In the genomic region with DNA sequence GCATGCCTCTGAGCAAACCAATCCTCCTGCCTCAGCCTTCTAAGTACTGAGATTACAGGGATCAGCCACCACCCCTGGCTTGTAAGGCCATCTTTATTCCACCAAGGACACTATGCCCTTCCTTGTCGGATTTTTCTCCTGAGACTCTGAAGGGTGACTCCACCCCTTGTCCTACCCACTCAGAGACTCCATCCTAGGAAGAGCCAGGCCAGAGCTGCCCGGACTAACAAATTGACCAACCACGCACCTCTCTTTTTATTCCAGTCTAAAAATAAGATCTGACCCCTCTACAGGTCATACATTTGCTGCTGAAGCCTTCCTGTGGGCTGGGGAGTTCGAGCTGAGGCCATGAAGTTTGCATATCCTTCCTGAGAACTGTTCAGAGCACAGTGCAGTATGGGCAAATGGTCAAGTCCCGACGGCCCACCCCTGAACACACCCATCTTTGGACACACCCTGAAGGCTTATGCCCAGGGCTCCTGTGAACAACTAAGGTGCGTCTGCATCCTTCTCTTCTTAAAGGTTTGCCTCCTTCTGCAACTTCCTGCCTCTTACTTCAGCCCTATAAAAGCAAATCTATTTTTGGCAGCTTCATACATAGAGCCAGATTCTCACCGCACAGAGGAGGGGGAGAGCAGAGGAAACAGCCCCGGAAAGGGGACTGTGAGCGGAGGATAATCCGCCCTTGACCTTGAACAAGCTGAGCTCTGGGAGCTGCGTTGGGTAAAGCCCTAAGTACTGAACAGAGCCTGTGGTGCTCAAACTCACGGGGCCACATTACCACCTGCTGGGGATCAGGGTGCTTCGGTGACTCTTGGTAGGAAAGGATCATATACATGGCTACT, we compare ENCODE assay signal across 15 mouse cellular contexts. TPM values are rescaled to one million over a fixed set of nuclear protein-coding genes. Genes with fewer than 3 reads are reported as not detected.
DNase-seq lines count a peak whose midpoint lies in the region; TF ChIP-seq lines count a peak whose summit lies in the region.
"Had no signal": no experiment of that assay in that cellular context is flagged by ENCODE, and none has a peak within 500 bp of the region (broad histone marks: within the 10 kb centered on the region; RNA-seq: fewer than 3 reads in every experiment).

No protein-coding gene starts in this region.

- no peak overlapping the region for H3K4me3 ChIP-seq in layer of hippocampus, adult 2 months
- no peak overlapping the region for H3K4me3 ChIP-seq in heart, embryonic 10.5 days
- no peak overlapping the region for H3K4me3 ChIP-seq in cerebellum, adult 2 months (replicated peaks; ENCODE audit: insufficient read depth, low read depth, low read length)
- H3K4me3 ChIP-seq: hindbrain, embryonic 12.5 days; midbrain, embryonic 13.5 days had no signal

- peaks cover 7% of the 10 kb centered on the region; the same call in 1 of the 2 replicates for H3K36me3 ChIP-seq in heart, embryonic 10.5 days

- TF ChIP-seq CTCF in layer of hippocampus, adult 2 months (conservative IDR thresholded peaks at IDR 0.05), result no peak
- no peak for TF ChIP-seq CTCF in cerebellum, adult 2 months (IDR thresholded peaks at IDR 0.05; ENCODE audit: borderline replicate concordance, insufficient read depth, low read depth, low read length)

- no peaks in the 10 kb centered on the region for H3K27me3 ChIP-seq in heart, embryonic 10.5 days (ENCODE audit: insufficient read depth, poor library complexity, severe bottlenecking)
- no peaks in the 10 kb centered on the region for H3K27me3 ChIP-seq in cerebellum, adult 2 months (ENCODE audit: control insufficient read depth, insufficient read depth, low read length)
- H3K27me3 ChIP-seq: hindbrain, embryonic 12.5 days; midbrain, embryonic 13.5 days had no signal

- no peak for DNase-seq in layer of hippocampus, adult 2 months (ENCODE audit: low spot score in 2 of 2)
- no peak for DNase-seq in layer of hippocampus, adult 9-10 months (ENCODE audit: low spot score)
- DNase-seq in ES-CJ7 (ENCODE audit: low read depth, low spot score), result peak; percentile 26
- no peak for DNase-seq in heart, embryonic 10.5 days (ENCODE audit: low spot score)
- DNase-seq in kidney, postnatal 25 days, result peak; percentile 26 to 55
- DNase-seq in cerebellum, adult 11 months, result no peak
- DNase-seq in right cerebral cortex, postnatal 14 days, result no peak
- DNase-seq in cerebellum, adult 2 months, result no peak
- DNase-seq: cerebellum, postnatal 10 days; left cerebral cortex, postnatal 4 days; lung, adult 2 months had no signal

- no peak for TF ChIP-seq POLR2A in cerebellum, adult 2 months (IDR thresholded peaks at IDR 0.05; ENCODE audit: borderline replicate concordance, insufficient read depth, low read length)

- H3K4me1 ChIP-seq in heart, embryonic 10.5 days, result peaks cover 35% of the 10 kb centered on the region
- H3K4me1 ChIP-seq in cerebellum, adult 2 months (ENCODE audit: control insufficient read depth, insufficient read depth, low read length), result peaks cover 14% of the 10 kb centered on the region

- no peaks in the 10 kb centered on the region for H3K9me3 ChIP-seq in heart, embryonic 10.5 days
- H3K9me3 ChIP-seq: hindbrain, embryonic 12.5 days; midbrain, embryonic 13.5 days had no signal

- H3K27ac ChIP-seq in layer of hippocampus, adult 2 months, result peak overlapping the region; percentile 77
- peak overlapping the region; percentile 80 for H3K27ac ChIP-seq in heart, embryonic 10.5 days
- no peak overlapping the region for H3K27ac ChIP-seq in cerebellum, adult 2 months (ENCODE audit: insufficient read depth, low read length)
- H3K27ac ChIP-seq: hindbrain, embryonic 12.5 days; midbrain, embryonic 13.5 days had no signal

- 66% methylated on average over 14 of the region's 14 CpGs for WGBS in heart, embryonic 10.5 days
- WGBS in cerebellum, adult 2 months, result 90% methylated on average over 14 of the region's 14 CpGs

RNA-seq across cellular contexts. Expression of a gene that starts 24.5 kb away (rescaled TPM):
- total RNA-seq in layer of hippocampus, adult 2 months (2021), result under 1 TPM in 1 of 2 experiments, not detected in 1; 0.37 TPM
- not detected in 2 replicates for polyA plus RNA-seq in heart, embryonic 10.5 days (2016; fragmentation: Nextera tagmentation; extraction: Ambion mirVana)
- polyA plus RNA-seq in cerebellum, adult 2 months (2012; rRNA removed), result not detected in 2 replicates
- total RNA-seq: adrenal gland, postnatal 36 days; left cerebral cortex, postnatal 4 days; MEL had no signal
- polyA plus RNA-seq: hindbrain, embryonic 12.5 days; lung, adult 2 months; midbrain, embryonic 13.5 days had no signal

RNA-seq across cellular contexts. Expression of a gene that starts 59.3 kb away (rescaled TPM):
- under 1 TPM in 1 of 2 experiments, not detected in 1; 0.22 TPM for total RNA-seq in layer of hippocampus, adult 2 months (2021)
- polyA plus RNA-seq in heart, embryonic 10.5 days (2016; fragmentation: Nextera tagmentation; extraction: Ambion mirVana), result 0.11 and 1.4 TPM in 2 replicates
- polyA plus RNA-seq in cerebellum, adult 2 months (2012; rRNA removed), result not detected in 2 replicates
- total RNA-seq: adrenal gland, postnatal 36 days; MEL had no signal
- polyA plus RNA-seq: hindbrain, embryonic 12.5 days; lung, adult 2 months had no signal

Comparison
In these comparisons a context has a peak if more than half of its experiments do, and no peak if none do; other contexts are left out.
1. DNase-seq: peak in ES-CJ7 (single experiment) and kidney, postnatal 25 days (2 of 2); none in layer of hippocampus, adult 2 months (0 of 2), layer of hippocampus, adult 9-10 months (single experiment), heart, embryonic 10.5 days (single experiment), cerebellum, adult 11 months (single experiment), right cerebral cortex, postnatal 14 days (single experiment) and cerebellum, adult 2 months (0 of 2).